Mouse (Mus musculus) T-helper 17 cell (primary cell): ENCODE measurements around the gene Arhgef10l.

Experiments used
- in situ Hi-C, 2 experiments: fragments of 300-600 bp; cut with MboI, MseI; formaldehyde crosslinking; loops; 1 replicate in 1 of 2; 2 replicates in 1 of 2; pipeline ENCODE4 v1.15.1; 2025; ENCODE audit warnings: high pct_unique_total_duplicates in 2 of 2

The Arhgef10l gene

GRCm38 (mm10) chr4:140475194-140475593 is 190.6 kb downstream of the Arhgef10l start:
- in situ Hi-C loops = no loop called here

GRCm38 (mm10) chr4:140469760-140470452 is 195.9 kb downstream of the Arhgef10l start:
- in situ Hi-C loops = no loop called here

- in situ Hi-C loops = no loop called here
Measured at GRCm38 (mm10) chr4:140467254-140467791, 198.5 kb downstream of the Arhgef10l start.
